Mouse (Mus musculus) adipocyte (in vitro differentiated cells): Measurements from ENCODE around the gene Trim30d.
"Not testable (repeated sequence)": the region's sequence is repeated elsewhere in the genome, so short reads cannot be mapped to it uniquely, and the experiment has no call there.

Experiments used
- DNase-seq: peaks from one replicate; pipeline ENCODE4 v3.0.0-alpha.2; 2016; ENCODE audit warnings: low spot score

The Trim30d gene

GRCm38 (mm10) chr7:104507421-104508065 is at the start of gene Trim30d:
TSS of gene Trim30d (minus strand) at chr7:104507849.
- not testable (repeated sequence) for DNase-seq

GRCm38 (mm10) chr7:104552700-104553099 is 45.1 kb upstream of the Trim30d start:
- DNase-seq = peak; percentile 1

- no peak for DNase-seq
Observed at GRCm38 (mm10) chr7:104549833-104550232, 42.2 kb upstream of the Trim30d start, which contains the start of gene Olfr651. TSS of gene Olfr651 (plus strand) at chr7:104550133.

GRCm38 (mm10) chr7:104501589-104502371 is 5.9 kb downstream of the Trim30d start:
- no peak for DNase-seq

GRCm38 (mm10) chr7:104501186-104501585 is 6.5 kb downstream of the Trim30d start:
- not testable (repeated sequence) for DNase-seq

- DNase-seq = not testable (repeated sequence)
Observed at GRCm38 (mm10) chr7:104499464-104499863, 8.2 kb downstream of the Trim30d start.

- DNase-seq = peak; percentile 65
Observed at GRCm38 (mm10) chr7:104465065-104465744, 42.4 kb downstream of the Trim30d start, which contains the start of gene Trim30a. TSS of gene Trim30a (minus strand) at chr7:104465193.

- DNase-seq = peak; percentile 87
Observed at GRCm38 (mm10) chr7:104445961-104446645, 61.5 kb downstream of the Trim30d start.
